Mouse (Mus musculus): ENCODE measurements around the gene Arl5b.

The Arl5b gene

GRCm38 (mm10) chr2:15111808-15112440 is 62.7 kb downstream of the Arl5b start:
- no peak for DNase-seq (ENCODE audit: extremely low spot score)

GRCm38 (mm10) chr2:15112741-15113140 is 63.5 kb downstream of the Arl5b start:
- no peak for DNase-seq (ENCODE audit: extremely low spot score)

- no peak for DNase-seq (ENCODE audit: extremely low spot score)
Measured at GRCm38 (mm10) chr2:15121217-15121680, 72.1 kb downstream of the Arl5b start.

Measured in embryo, embryonic 9.5 days (tissue).